Mouse (Mus musculus) hindbrain, embryonic 14.5 days (tissue): Measurements from ENCODE around the gene 4921530L21Rik. TPM values are rescaled to one million over a fixed set of nuclear protein-coding genes. Genes with fewer than 3 reads are reported as not detected.
A peak's percentile ranks its signal among the peaks of the same experiment; 100 is the strongest.

ENCODE experiments used
- ATAC-seq: fragments of 200-750 bp; cut with Nextera tagmentation; 2 replicates; pipeline ENCODE4 v1.8.0; 2017; ENCODE audit warnings: moderate number of reproducible peaks, mild to moderate bottlenecking, moderate TSS enrichment, moderate library complexity; ENCODE audit not compliant: low FRiP score
- DNase-seq: peaks from one replicate; pipeline ENCODE4 v3.0.0-alpha.2; 2015; ENCODE audit warnings: low spot score
- H3K27ac ChIP-seq: fragments of 300-500 bp; sonication (generic); 2 replicates; pipeline ENCODE4 v1.5.1; 2014; ENCODE audit warnings: mild to moderate bottlenecking, moderate library complexity
- H3K27me3 ChIP-seq: fragments of 300-500 bp; sonication (generic); 2 replicates; pipeline ENCODE4 v1.6.1; 2014; ENCODE audit warnings: mild to moderate bottlenecking, low read length, mixed read lengths; ENCODE audit not compliant: control insufficient read depth, insufficient read depth
- H3K36me3 ChIP-seq: fragments of 300-500 bp; sonication (generic); replicated peaks from 2 replicates; pipeline ENCODE4 v1.6.1; 2014; ENCODE audit not compliant: control insufficient read depth, insufficient read depth
- H3K4me1 ChIP-seq: fragments of 300-500 bp; sonication (generic); replicated peaks from 2 replicates; pipeline ENCODE4 v1.6.1; 2014; ENCODE audit warnings: antibody characterized with exemption, low read length, mixed read lengths; ENCODE audit not compliant: control insufficient read depth, insufficient read depth
- H3K4me2 ChIP-seq: fragments of 300-500 bp; sonication (generic); replicated peaks from 2 replicates; pipeline ENCODE4 v1.6.1; 2014; ENCODE audit warnings: mild to moderate bottlenecking, moderate library complexity
- H3K4me3 ChIP-seq: fragments of 300-500 bp; sonication (generic); replicated peaks from 2 replicates; pipeline ENCODE4 v1.5.1; 2014; ENCODE audit warnings: mild to moderate bottlenecking, low read length
- H3K9ac ChIP-seq: fragments of 300-500 bp; sonication (generic); 2 replicates; pipeline ENCODE4 v1.6.1; 2014
- H3K9me3 ChIP-seq: fragments of 300-500 bp; sonication (generic); 2 replicates; pipeline ENCODE4 v1.6.1; 2016; ENCODE audit warnings: low read length; ENCODE audit not compliant: control insufficient read depth
- WGBS: fragments of 180-500 bp; shearing (Covaris S2); extraction: QIAGEN DNeasy Blood & Tissue Kit; methylation state at CpG from one replicate; pipeline ENCODE4 v1.1.7; 2014; 5-methylcytosine and 5-hydroxymethylcytosine counted together
- polyA plus RNA-seq: library from polyadenylated mRNA; unstranded; fragments of >200 nt; fragmentation: Nextera tagmentation; extraction: Ambion mirVana; gene quantifications from 2 replicates; pipeline ENCODE4 v1.2.1, GENCODE M21; 2014

4921530L21Rik gene
- polyA plus RNA-seq = not detected in 2 replicates

- 89% methylated on average over 1 of the region's 1 CpGs for WGBS
- no peak within 1 kb of the TSS for H3K27ac ChIP-seq
- no peak for ATAC-seq
- no peaks in the 10 kb centered on the region for H3K9me3 ChIP-seq
- no peaks in the 10 kb centered on the region for H3K36me3 ChIP-seq
- no peak within 1 kb of the TSS for H3K4me2 ChIP-seq
- H3K4me3 ChIP-seq = no peak within 1 kb of the TSS
- no peaks in the 10 kb centered on the region for H3K4me1 ChIP-seq
- H3K27me3 ChIP-seq = no peaks in the 10 kb centered on the region
- DNase-seq = no peak
- no peak within 1 kb of the TSS for H3K9ac ChIP-seq
Observed at GRCm38 (mm10) chr14:95880954-95881353, at the start of gene 4921530L21Rik. Gene 4921530L21Rik, plus strand, starts transcription at chr14:95881254.

- Histone ChIP-seq H3K4me3 (no peak overlapping the region), H3K27ac (no peak overlapping the region), H3K27me3 (no peaks in the 10 kb centered on the region), H3K4me1 (no peaks in the 10 kb centered on the region), H3K4me2 (no peak overlapping the region), H3K9ac (no peak overlapping the region), H3K9me3 (no peaks in the 10 kb centered on the region), H3K36me3 (no peaks in the 10 kb centered on the region)
- DNase-seq = no peak
- 74% methylated on average over 3 of the region's 3 CpGs for WGBS
- ATAC-seq = no peak
Observed at GRCm38 (mm10) chr14:95833866-95834265, 47.2 kb upstream of the 4921530L21Rik start.

- 85% methylated on average over 3 of the region's 3 CpGs for WGBS
- no peak overlapping the region for H3K9ac ChIP-seq
- no peak for ATAC-seq
- H3K36me3 ChIP-seq = no peaks in the 10 kb centered on the region
- DNase-seq = no peak
- H3K27me3 ChIP-seq = no peaks in the 10 kb centered on the region
- no peaks in the 10 kb centered on the region for H3K9me3 ChIP-seq
- no peak overlapping the region for H3K4me2 ChIP-seq
- H3K27ac ChIP-seq = no peak overlapping the region
- no peak overlapping the region for H3K4me3 ChIP-seq
- H3K4me1 ChIP-seq = no peaks in the 10 kb centered on the region
Observed at GRCm38 (mm10) chr14:95862981-95863380, 18.1 kb upstream of the 4921530L21Rik start.

GRCm38 (mm10) chr14:95865676-95866416 lies 15.2 kb upstream of the 4921530L21Rik start:
- no peak overlapping the region for H3K27ac ChIP-seq
- H3K4me1 ChIP-seq = no peaks in the 10 kb centered on the region
- DNase-seq (peak; percentile 59), ATAC-seq (peak; percentile 89)
- 52% methylated on average over 7 of the region's 7 CpGs for WGBS
- H3K4me3 ChIP-seq = no peak overlapping the region
- H3K27me3 ChIP-seq = no peaks in the 10 kb centered on the region
- H3K36me3 ChIP-seq = no peaks in the 10 kb centered on the region
- H3K4me2 ChIP-seq = no peak overlapping the region
- H3K9ac ChIP-seq = no peak overlapping the region
- H3K9me3 ChIP-seq = no peaks in the 10 kb centered on the region

- Histone ChIP-seq H3K27me3 (no peaks in the 10 kb centered on the region), H3K4me2 (no peak overlapping the region), H3K36me3 (no peaks in the 10 kb centered on the region), H3K27ac (no peak overlapping the region), H3K9me3 (no peaks in the 10 kb centered on the region), H3K9ac (no peak overlapping the region), H3K4me3 (no peak overlapping the region), H3K4me1 (no peaks in the 10 kb centered on the region)
- 81% methylated on average over 5 of the region's 5 CpGs for WGBS
- ATAC-seq (no peak), DNase-seq (no peak)
Observed at GRCm38 (mm10) chr14:95872020-95872419, 9.0 kb upstream of the 4921530L21Rik start.

GRCm38 (mm10) chr14:95876785-95877510 lies 4.1 kb upstream of the 4921530L21Rik start:
- Histone ChIP-seq H3K9me3 (no peaks in the 10 kb centered on the region), H3K4me1 (no peaks in the 10 kb centered on the region), H3K36me3 (no peaks in the 10 kb centered on the region), H3K27ac (0 out of 2 replicates have a peak overlapping the region, but pooled peaks have one; percentile 39), H3K9ac (no peak overlapping the region), H3K4me3 (no peak overlapping the region), H3K4me2 (no peak overlapping the region), H3K27me3 (no peaks in the 10 kb centered on the region)
- ATAC-seq (peak; percentile 82; the same call in 1 of the 2 replicates), DNase-seq (peak; percentile 76)
- WGBS = 49% methylated on average over 3 of the region's 3 CpGs

GRCm38 (mm10) chr14:95877548-95877947 lies 3.5 kb upstream of the 4921530L21Rik start:
- Histone ChIP-seq H3K9ac (no peak overlapping the region), H3K36me3 (no peaks in the 10 kb centered on the region), H3K4me1 (no peaks in the 10 kb centered on the region), H3K4me3 (no peak overlapping the region), H3K9me3 (no peaks in the 10 kb centered on the region), H3K27me3 (no peaks in the 10 kb centered on the region), H3K27ac (no peak overlapping the region), H3K4me2 (no peak overlapping the region)
- no peak for DNase-seq
- WGBS = 78% methylated on average over 1 of the region's 1 CpGs
- no peak for ATAC-seq

- no peaks in the 10 kb centered on the region for H3K27me3 ChIP-seq
- H3K36me3 ChIP-seq = no peaks in the 10 kb centered on the region
- H3K4me2 ChIP-seq = no peak overlapping the region
- H3K9ac ChIP-seq = no peak overlapping the region
- WGBS = 21% methylated on average over 6 of the region's 6 CpGs
- H3K4me1 ChIP-seq = no peaks in the 10 kb centered on the region
- H3K4me3 ChIP-seq = no peak overlapping the region
- no peaks in the 10 kb centered on the region for H3K9me3 ChIP-seq
- no peak overlapping the region for H3K27ac ChIP-seq
- DNase-seq = peak; percentile 51
- ATAC-seq = 0 out of 2 replicates have a peak, but pooled peaks have one; percentile 53
Observed at GRCm38 (mm10) chr14:95899458-95899857, 18.4 kb downstream of the 4921530L21Rik start.

GRCm38 (mm10) chr14:95904591-95905095 lies 23.6 kb downstream of the 4921530L21Rik start:
- ATAC-seq = no peak
- H3K4me2 ChIP-seq = no peak overlapping the region
- no peak overlapping the region for H3K9ac ChIP-seq
- H3K27me3 ChIP-seq = no peaks in the 10 kb centered on the region
- H3K4me1 ChIP-seq = no peaks in the 10 kb centered on the region
- WGBS = 87% methylated on average over 1 of the region's 1 CpGs
- H3K9me3 ChIP-seq = no peaks in the 10 kb centered on the region
- no peak for DNase-seq
- H3K36me3 ChIP-seq = no peaks in the 10 kb centered on the region
- no peak overlapping the region for H3K4me3 ChIP-seq
- no peak overlapping the region for H3K27ac ChIP-seq
